Mouse (Mus musculus) kidney, embryonic 14.5 days (tissue): Measurements from ENCODE around the gene Dexi. TPM values are rescaled to one million over a fixed set of nuclear protein-coding genes. Genes with fewer than 3 reads are reported as not detected.
A peak's percentile ranks its signal among the peaks of the same experiment; 100 is the strongest.

Experiments
- ATAC-seq: fragments of 200-750 bp; cut with Nextera tagmentation; 2 replicates; pipeline ENCODE4 v1.8.0; 2017; ENCODE audit warnings: moderate number of reproducible peaks, mild to moderate bottlenecking, moderate TSS enrichment, moderate library complexity; ENCODE audit not compliant: low FRiP score, low TSS enrichment
- H3K27ac ChIP-seq: fragments of 300-500 bp; sonication (generic); 2 replicates; pipeline ENCODE4 v1.5.1; 2014; ENCODE audit warnings: low read depth, mild to moderate bottlenecking, low read length, moderate library complexity, mixed read lengths
- H3K27me3 ChIP-seq: fragments of 300-500 bp; sonication (generic); 2 replicates; pipeline ENCODE4 v1.6.1; 2014; ENCODE audit warnings: mild to moderate bottlenecking, low read length; ENCODE audit not compliant: control insufficient read depth, insufficient read depth
- H3K36me3 ChIP-seq: fragments of 300-500 bp; sonication (generic); 2 replicates; pipeline ENCODE4 v1.6.1; 2014; ENCODE audit warnings: low read length, mixed read lengths; ENCODE audit not compliant: control insufficient read depth, insufficient read depth
- H3K4me1 ChIP-seq: fragments of 300-500 bp; sonication (generic); 2 replicates; pipeline ENCODE4 v1.6.1; 2014; ENCODE audit warnings: low read length, mixed read lengths; ENCODE audit not compliant: control insufficient read depth, insufficient read depth
- H3K4me2 ChIP-seq: fragments of 300-500 bp; sonication (generic); replicated peaks from 2 replicates; pipeline ENCODE4 v1.6.1; 2014; ENCODE audit warnings: low read depth, mild to moderate bottlenecking, low read length
- H3K4me3 ChIP-seq: fragments of 300-500 bp; sonication (generic); 2 replicates; pipeline ENCODE4 v1.5.1; 2014; ENCODE audit warnings: mild to moderate bottlenecking, low read length
- H3K9ac ChIP-seq: fragments of 300-500 bp; sonication (generic); 2 replicates; pipeline ENCODE4 v1.6.1; 2014; ENCODE audit warnings: low read depth, mild to moderate bottlenecking, low read length, moderate library complexity
- H3K9me3 ChIP-seq: fragments of 300-500 bp; sonication (generic); 2 replicates; pipeline ENCODE4 v1.6.1; 2016; ENCODE audit warnings: low read length; ENCODE audit not compliant: control insufficient read depth
- WGBS: fragments of 180-500 bp; shearing (Covaris S2); extraction: QIAGEN DNeasy Blood & Tissue Kit; methylation state at CpG from one replicate; pipeline ENCODE4 v1.1.7; 2014; 5-methylcytosine and 5-hydroxymethylcytosine counted together
- polyA plus RNA-seq: library from polyadenylated mRNA; unstranded; fragments of >200 nt; fragmentation: Nextera tagmentation; extraction: Ambion mirVana; gene quantifications from 2 replicates; pipeline ENCODE4 v1.2.1, GENCODE M21; 2014

The Dexi gene
- polyA plus RNA-seq, 1 experiment from 2014 or later: 32.5 TPM

GRCm38 (mm10) chr16:10546865-10547264 lies 4.0 kb upstream of the Dexi start:
- Histone ChIP-seq H3K4me1 (0 out of 2 replicates have a peak, but pooled peaks cover 6% of the 10 kb centered on the region), H3K4me2 (no peak overlapping the region), H3K27me3 (no peaks in the 10 kb centered on the region), H3K4me3 (no peak overlapping the region), H3K9me3 (no peaks in the 10 kb centered on the region), H3K27ac (no peak overlapping the region), H3K9ac (no peak overlapping the region), H3K36me3 (no peaks in the 10 kb centered on the region)
- no peak for ATAC-seq
- WGBS: 67% methylated on average over 3 of the region's 3 CpGs

- ATAC-seq: peak; percentile 91
- H3K27ac ChIP-seq: no peak within 1 kb of the TSS
- no peaks in the 10 kb centered on the region for H3K27me3 ChIP-seq
- no peaks in the 10 kb centered on the region for H3K9me3 ChIP-seq
- peak within 1 kb of the TSS; percentile 66 for H3K4me2 ChIP-seq
- peak within 1 kb of the TSS; percentile 79 for H3K4me3 ChIP-seq
- peak within 1 kb of the TSS; percentile 77 for H3K9ac ChIP-seq
- H3K36me3 ChIP-seq: no peaks in the 10 kb centered on the region
- H3K4me1 ChIP-seq: peaks cover 24% of the 10 kb centered on the region
- under 1% methylated on average over 58 of the region's 58 CpGs for WGBS
Observed at GRCm38 (mm10) chr16:10544995-10545622, 2.3 kb upstream of the Dexi start, which contains the start of gene Clec16a. Gene Clec16a, plus strand, starts transcription at chr16:10545339.

- peak overlapping the region; percentile 90 for H3K4me2 ChIP-seq
- no peaks in the 10 kb centered on the region for H3K9me3 ChIP-seq
- H3K4me3 ChIP-seq: peak overlapping the region; percentile 81
- no peaks in the 10 kb centered on the region for H3K27me3 ChIP-seq
- peak overlapping the region; percentile 69; the same call in 1 of the 2 replicates for H3K27ac ChIP-seq
- peaks cover 24% of the 10 kb centered on the region for H3K4me1 ChIP-seq
- peak overlapping the region; percentile 87 for H3K9ac ChIP-seq
- no peaks in the 10 kb centered on the region; the same call in 1 of the 2 replicates for H3K36me3 ChIP-seq
- WGBS: 3% methylated on average over 22 of the region's 22 CpGs
- peak; percentile 16; the same call in 1 of the 2 replicates for ATAC-seq
Observed at GRCm38 (mm10) chr16:10542266-10542665, 588 bp downstream of the Dexi start.

- no peak overlapping the region for H3K27ac ChIP-seq
Observed at GRCm38 (mm10) chr16:10541598-10541930, 1.3 kb downstream of the Dexi start.

GRCm38 (mm10) chr16:10540763-10541597 lies 1.9 kb downstream of the Dexi start:
- Histone ChIP-seq H3K27me3 (no peaks in the 10 kb centered on the region), H3K27ac (no peak overlapping the region), H3K9me3 (no peaks in the 10 kb centered on the region), H3K9ac (peak overlapping the region; percentile 87; the same call in 1 of the 2 replicates), H3K4me2 (peak overlapping the region; percentile 90), H3K36me3 (no peaks in the 10 kb centered on the region; the same call in 1 of the 2 replicates), H3K4me1 (peaks cover 23% of the 10 kb centered on the region), H3K4me3 (peak overlapping the region; percentile 81)
- no peak for ATAC-seq
- 68% methylated on average over 16 of the region's 16 CpGs for WGBS

More at GRCm38 (mm10) chr16:10541598-10541930, 1.3 kb downstream of the Dexi start:
- peak overlapping the region; percentile 90 for H3K4me2 ChIP-seq
- no peaks in the 10 kb centered on the region; the same call in 1 of the 2 replicates for H3K36me3 ChIP-seq
- peaks cover 24% of the 10 kb centered on the region for H3K4me1 ChIP-seq
- no peak for ATAC-seq
- peak overlapping the region; percentile 81 for H3K4me3 ChIP-seq
- peak overlapping the region; percentile 87 for H3K9ac ChIP-seq
- 19% methylated on average over 7 of the region's 7 CpGs for WGBS
- H3K9me3 ChIP-seq: no peaks in the 10 kb centered on the region
- H3K27me3 ChIP-seq: no peaks in the 10 kb centered on the region

GRCm38 (mm10) chr16:10536961-10537360 lies 5.9 kb downstream of the Dexi start:
- no peak overlapping the region for H3K27ac ChIP-seq
- no peak overlapping the region for H3K4me2 ChIP-seq
- H3K9me3 ChIP-seq: no peaks in the 10 kb centered on the region
- no peak overlapping the region for H3K4me3 ChIP-seq
- peaks cover 19% of the 10 kb centered on the region for H3K4me1 ChIP-seq
- no peak overlapping the region for H3K9ac ChIP-seq
- ATAC-seq: no peak
- WGBS: 76% methylated on average over 3 of the region's 3 CpGs
- H3K36me3 ChIP-seq: peaks cover 5% of the 10 kb centered on the region; the same call in 1 of the 2 replicates
- H3K27me3 ChIP-seq: no peaks in the 10 kb centered on the region

- H3K9ac ChIP-seq: no peak overlapping the region
- 72% methylated on average over 5 of the region's 5 CpGs for WGBS
- no peak for ATAC-seq
Observed at GRCm38 (mm10) chr16:10536323-10536722, 6.5 kb downstream of the Dexi start.

GRCm38 (mm10) chr16:10534567-10534966 lies 8.3 kb downstream of the Dexi start:
- no peaks in the 10 kb centered on the region for H3K9me3 ChIP-seq
- WGBS: 76% methylated on average over 7 of the region's 7 CpGs
- no peak for ATAC-seq
- H3K4me1 ChIP-seq: no peaks in the 10 kb centered on the region; the same call in 1 of the 2 replicates
- no peak overlapping the region for H3K4me2 ChIP-seq
- H3K36me3 ChIP-seq: peaks cover 12% of the 10 kb centered on the region; the same call in 1 of the 2 replicates
- H3K27me3 ChIP-seq: no peaks in the 10 kb centered on the region
- H3K4me3 ChIP-seq: no peak overlapping the region
- H3K9ac ChIP-seq: no peak overlapping the region
- no peak overlapping the region for H3K27ac ChIP-seq

More at GRCm38 (mm10) chr16:10536323-10536722, 6.5 kb downstream of the Dexi start:
- no peaks in the 10 kb centered on the region for H3K9me3 ChIP-seq
- H3K36me3 ChIP-seq: peaks cover 5% of the 10 kb centered on the region; the same call in 1 of the 2 replicates
- no peaks in the 10 kb centered on the region for H3K27me3 ChIP-seq
- no peak overlapping the region for H3K4me3 ChIP-seq
- H3K27ac ChIP-seq: no peak overlapping the region
- H3K4me1 ChIP-seq: peaks cover 13% of the 10 kb centered on the region
- H3K4me2 ChIP-seq: no peak overlapping the region
